Mouse (Mus musculus): Measurements from ENCODE around the gene Sap30l. TPM values are rescaled to one million over a fixed set of nuclear protein-coding genes. Genes with fewer than 3 reads are reported as not detected.

The Sap30l gene
- total RNA-seq (2022): 10 to 100 TPM; 47.2 to 59.8 (median 55.3) TPM

DNA sequence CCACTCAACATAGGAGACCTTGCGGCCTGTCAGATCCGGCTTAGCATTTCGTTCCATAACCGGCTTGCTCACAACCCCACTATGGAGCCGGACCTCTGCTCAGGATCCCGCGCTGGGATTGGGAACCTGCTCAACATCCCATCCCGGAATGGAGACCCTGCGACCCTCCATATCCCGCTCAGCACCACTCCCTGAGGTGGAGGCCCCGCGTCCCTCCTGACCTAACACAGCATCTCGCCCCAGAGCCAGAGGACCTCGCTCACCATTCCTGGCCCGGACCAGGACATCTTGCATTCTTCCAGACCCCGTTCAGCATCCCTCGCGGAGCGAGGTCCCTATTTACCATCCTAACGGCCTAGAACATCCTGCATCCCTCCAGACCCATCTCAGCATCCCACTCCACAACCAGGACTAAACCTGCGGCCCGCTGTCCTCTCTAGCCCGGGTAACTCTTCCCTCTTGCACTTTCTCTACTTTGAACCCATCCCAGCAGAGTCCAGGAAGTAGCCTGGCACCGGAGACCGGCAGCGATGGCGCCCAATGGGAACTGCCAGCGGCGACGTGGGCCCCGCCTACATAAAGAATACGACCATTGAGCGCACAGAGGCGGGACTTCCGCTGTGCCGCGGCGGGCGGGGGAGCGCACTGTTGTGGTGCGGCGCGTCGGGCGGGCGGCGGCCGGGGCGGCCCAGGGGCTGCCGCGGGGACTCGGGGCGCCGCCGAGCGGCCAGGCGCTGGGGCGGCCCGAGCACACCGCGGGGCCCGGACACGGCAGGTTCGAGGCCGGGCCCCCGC, at the start of gene Sap30l:
Gene Sap30l, plus strand, starts transcription at position 667 of the 795 bp plus-strand sequence.
- peak; percentile 94 to 95 for DNase-seq (ENCODE audit: low spot score in 2 of 2)

DNA sequence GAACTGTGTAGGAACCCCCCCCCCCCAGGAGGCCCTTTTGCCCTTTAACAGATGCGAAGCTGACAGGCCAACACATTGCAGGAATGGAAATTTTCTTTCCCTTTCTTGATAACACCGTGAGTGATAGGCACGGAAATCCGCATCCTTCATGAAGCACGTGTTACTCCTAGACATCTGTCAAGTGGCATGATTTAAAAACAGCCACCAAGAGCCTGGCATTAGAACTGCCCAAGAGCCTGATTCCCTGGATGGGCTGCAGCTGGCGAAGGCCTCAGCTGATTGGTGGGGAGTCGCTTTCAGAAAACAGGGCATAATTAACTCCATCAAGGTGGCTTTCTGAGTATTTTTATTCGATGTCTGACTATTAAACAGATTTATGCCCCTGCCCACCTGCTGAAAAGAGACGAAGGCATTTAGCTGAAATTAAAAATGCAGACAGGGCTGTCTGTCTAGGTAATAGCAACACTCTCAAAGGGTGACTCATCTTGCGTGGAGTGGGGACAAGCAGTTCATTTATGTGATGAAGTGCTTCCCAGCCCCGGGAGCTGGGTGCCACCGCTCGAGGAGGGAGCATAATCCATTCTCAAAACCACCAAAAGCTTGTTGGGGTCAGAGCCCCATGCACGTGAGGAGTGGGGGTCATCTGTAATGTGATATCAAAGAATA, 47.8 kb upstream of the Sap30l start:
- DNase-seq (ENCODE audit: low spot score in 2 of 2): no peak

DNA sequence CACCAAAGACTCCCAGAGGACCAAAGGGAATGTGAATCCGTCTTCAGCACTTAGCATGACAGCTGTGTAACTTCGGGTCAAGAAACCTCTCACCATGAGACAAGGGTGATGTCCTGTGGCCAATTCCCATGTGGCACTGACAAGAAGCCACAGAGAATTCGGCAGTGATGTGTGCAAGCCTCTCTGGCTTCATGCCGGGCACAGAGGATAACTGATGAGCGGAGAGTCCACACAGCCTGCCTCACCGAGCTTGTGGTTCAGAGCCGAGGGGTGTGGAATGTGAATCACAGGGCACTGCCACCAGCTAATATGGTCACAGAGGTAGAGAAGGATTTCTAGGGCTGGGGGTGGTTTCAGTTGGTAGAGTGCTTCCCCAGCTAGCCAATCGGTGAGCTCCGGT, 42.8 kb upstream of the Sap30l start:
- no peak for DNase-seq (ENCODE audit: low spot score in 2 of 2)

DNA sequence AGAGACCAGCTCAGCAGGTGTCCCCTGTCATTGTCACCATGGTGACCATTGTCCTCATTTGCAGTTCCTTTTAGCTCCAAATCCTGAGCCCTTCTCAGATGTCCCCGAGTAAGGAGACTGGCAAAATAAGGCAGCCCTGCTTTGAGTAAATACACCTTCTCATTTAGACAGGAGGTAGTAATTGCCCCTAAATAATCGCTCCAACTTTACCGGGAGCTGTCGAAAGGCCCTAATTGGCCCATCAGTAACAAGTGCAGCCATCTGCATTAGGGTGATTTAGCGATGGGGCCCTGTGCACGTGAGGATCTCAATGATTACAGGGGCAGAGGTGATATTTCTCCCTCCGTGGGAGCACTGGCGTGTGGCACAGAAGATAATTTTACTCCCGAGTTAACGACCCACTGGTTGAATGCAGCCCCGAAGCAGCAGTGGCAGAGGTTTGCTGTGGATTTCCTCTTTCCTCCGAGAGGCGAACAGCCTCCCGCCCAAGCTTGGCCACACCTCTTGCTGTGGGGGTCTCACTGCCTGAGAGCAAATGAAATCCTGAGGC, 40.9 kb upstream of the Sap30l start:
- DNase-seq (ENCODE audit: low spot score in 2 of 2): no peak

DNA sequence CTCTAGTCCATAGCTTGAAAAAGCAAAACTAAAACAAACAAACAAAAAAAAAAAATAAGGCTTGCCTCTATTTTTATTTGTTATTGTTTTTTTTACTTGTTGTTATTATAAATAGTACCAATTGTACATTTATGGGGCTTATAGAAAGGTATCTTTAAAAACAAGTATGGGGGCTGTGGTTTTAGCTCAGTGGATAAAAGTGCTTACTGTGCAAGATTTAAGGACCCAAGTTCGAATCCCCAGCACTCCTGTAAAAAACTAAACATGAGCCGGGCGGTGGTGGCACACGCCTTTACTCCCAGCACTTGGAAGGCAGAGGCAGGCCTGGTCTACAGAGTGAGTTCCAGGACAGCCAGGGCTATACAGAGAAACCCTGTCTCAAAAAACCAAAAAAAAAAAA, 40.1 kb upstream of the Sap30l start:
- DNase-seq (ENCODE audit: low spot score in 2 of 2): no peak

DNA sequence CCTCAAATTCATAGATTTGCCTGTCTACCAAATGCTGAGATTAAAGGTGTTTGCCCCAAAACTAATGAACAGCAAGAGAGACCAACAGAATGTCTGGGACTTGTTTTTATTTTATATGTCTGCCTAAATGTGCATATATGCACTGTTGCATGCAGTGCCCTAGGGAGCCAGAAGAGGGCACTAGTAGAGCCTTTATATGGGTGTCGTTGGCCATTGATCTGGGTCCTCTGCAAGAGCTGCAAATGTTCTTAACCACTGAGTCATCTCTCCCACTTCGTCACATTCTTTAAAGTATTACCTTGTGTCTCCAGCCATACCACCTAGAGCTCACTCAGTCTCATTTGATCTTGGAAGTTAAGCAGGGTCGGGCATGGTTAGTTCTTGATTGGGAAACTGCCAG, 37.3 kb upstream of the Sap30l start:
- no peak for DNase-seq (ENCODE audit: low spot score in 2 of 2)

DNA sequence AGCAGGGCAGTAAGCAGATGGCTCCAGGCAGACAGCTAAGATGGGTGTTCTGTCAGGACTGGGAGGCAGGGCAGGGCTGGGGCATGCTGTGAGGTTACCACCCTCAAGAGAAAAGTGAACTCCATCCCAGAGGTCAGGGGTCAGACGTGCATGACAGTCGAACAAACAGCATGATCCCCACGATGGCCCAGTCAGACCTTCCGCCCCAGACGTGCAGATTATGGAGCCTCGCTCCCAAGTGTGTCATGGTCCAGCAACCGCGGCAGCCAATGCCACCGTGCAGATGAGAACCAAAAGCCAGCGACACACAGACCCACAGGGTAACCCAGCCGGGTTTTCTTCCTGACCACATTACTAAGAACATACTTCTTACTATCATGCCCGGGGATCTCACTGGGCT, 34.8 kb upstream of the Sap30l start:
- no peak for DNase-seq (ENCODE audit: low spot score in 2 of 2)

DNA sequence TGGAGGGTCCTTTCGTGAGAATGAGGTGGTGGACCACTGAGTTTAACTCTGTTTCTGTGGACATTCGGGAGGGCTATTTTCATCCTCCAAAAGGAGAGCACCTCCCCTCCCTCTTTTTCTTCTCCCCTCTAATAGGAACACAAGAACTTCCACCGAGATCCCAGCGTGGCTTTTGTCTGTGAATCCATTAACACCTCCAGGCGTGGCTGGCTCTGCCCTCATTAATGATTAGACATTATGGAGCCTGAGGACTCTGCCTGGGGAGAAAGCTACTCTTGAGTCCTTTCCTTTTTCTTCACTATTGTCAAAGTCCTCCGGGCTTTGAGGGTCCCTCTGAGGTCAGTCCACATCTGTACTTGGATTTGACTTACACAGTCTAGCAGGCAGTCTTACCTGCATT, 34.3 kb upstream of the Sap30l start:
- DNase-seq (ENCODE audit: low spot score in 2 of 2): no peak

DNA sequence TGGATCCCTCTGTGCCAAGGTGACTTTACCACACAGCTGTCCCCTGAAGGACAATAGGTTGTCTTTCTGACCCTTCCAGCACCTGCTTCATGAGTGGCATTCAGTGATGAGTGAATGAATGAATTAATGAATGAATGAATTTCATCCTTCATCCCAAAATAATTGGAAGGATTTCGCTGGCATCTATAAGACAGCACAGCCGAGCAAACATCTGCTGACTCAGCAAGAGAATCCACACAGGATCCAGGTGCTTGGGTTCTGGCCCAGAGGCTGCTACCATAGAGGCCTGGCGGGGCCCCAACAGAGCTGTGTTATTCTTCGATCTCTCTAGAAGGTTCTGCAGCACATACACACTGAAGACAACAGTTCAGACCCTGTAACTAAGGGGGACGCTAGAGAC, 30.7 kb upstream of the Sap30l start:
- no peak for DNase-seq (ENCODE audit: low spot score in 2 of 2)

DNA sequence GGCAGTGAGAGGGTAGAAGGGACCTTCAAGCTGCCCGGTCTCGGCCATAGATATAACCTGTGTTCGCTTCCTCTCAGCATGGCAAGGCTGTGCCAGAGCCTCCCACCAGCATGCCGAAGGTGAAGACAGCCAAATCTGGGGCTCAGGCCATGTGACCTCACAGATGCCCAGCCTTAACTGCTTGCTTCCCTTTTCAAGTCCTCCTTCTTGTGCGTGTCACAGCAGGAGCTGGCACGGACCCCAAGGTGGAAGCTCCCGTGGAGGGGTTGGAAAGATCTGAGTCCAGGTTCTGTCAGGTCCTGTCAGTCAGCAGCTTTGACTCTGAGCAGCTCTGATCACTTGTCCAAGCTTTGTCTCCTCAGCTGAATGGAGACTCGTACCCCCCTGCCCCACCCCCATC, 29.8 kb upstream of the Sap30l start:
- DNase-seq (ENCODE audit: low spot score in 2 of 2): no peak

DNA sequence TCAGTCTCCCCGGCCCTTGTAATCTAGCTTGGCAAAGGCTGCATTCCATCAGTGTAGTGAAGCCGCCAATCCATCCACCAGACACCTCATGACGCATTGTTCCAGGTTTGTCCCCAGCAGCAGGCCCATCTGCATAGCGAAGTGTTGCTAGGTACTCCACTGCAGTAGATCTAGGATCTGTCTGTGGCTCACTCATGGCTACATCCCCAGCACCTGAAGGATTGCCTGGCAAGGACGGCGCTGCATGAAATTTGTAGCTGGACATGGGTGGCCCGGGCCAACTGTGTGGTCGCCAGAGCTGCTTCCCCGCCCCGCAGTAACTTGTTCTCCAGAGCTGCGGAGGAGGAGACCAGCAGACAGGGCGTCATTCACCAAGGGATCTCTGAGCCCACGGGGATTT, 28.0 kb upstream of the Sap30l start:
- DNase-seq (ENCODE audit: low spot score in 2 of 2): no peak

DNA sequence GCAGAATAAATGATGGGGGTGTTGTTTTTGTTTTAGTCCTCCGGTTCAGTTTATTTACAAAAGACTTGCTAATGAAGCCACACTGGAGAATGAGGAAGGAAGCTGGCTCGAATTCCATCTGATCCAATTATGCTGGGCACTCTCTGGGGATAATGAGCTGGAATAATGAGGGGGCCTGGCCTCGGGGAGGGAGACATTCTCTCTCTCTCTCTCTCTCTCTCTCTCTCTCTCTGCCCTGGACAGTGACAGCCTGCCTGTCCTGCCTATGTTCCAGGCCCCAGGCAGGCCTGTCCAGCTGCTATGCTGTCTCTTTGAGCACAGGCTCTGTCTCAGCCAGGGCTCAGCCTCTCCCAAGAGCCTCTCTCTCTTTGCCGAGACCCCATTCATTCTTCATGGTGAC, 27.5 kb upstream of the Sap30l start:
- no peak for DNase-seq (ENCODE audit: low spot score in 2 of 2)

DNA sequence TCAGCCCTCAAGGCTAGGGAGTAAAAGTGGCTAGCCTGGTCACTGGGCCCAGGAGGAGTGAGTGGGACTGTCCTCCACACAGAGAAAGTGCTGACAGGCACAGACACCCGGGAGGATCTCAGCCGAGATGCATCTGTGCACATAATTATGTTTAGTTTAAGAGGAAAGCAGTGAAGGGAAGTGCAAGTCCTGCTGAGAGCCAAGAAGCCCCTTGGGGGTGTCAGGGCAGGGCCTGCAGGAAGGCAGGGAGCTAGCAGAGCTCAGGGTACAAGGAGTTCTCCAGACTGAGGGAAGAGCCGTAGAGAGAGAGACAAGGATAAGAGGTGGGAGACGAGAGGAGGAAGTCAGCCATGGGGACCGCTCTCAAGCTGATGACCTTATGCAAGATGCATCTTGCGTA, 25.6 kb upstream of the Sap30l start:
- no peak for DNase-seq (ENCODE audit: low spot score in 2 of 2)

DNA sequence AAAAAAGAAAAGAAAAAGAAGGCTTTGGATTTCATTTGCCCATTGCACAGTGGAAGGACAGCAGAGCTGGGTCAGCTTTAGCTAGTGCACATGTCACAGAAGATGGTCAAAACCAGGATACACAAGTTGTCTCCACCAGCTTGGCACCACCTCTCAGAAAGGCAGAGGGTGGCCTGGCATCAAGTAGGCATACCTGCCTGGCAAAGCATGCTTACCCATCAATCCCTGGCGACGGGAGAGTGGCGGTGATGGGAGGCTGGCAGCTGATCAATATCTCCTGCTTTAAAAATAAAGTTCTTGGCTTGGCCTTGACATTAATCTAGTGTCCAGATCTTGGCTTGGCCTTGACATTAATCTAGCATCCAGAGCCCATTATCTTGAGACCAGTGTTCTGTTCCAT, 24.9 kb upstream of the Sap30l start:
- DNase-seq (ENCODE audit: low spot score in 2 of 2): no peak

DNA sequence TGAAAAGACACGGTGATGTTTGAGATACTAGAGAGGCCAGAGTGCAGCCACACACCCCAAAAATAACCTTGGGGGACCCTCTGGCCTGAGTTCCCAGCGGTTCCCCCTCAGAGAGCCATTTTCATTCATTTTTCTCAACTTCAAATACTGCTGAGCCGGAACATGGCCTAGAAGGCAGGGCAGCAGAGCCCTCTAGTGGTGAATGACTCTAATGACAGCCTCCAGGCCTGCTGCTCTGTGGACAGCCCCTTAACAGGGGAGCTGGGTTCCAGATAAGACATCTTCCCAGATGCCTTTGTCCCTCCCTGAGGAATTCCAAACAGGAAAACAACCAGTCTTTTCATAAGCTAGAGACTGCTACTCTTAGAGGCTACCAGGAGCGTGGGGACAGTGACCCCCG, 23.1 kb upstream of the Sap30l start:
- no peak for DNase-seq (ENCODE audit: low spot score in 2 of 2)

DNA sequence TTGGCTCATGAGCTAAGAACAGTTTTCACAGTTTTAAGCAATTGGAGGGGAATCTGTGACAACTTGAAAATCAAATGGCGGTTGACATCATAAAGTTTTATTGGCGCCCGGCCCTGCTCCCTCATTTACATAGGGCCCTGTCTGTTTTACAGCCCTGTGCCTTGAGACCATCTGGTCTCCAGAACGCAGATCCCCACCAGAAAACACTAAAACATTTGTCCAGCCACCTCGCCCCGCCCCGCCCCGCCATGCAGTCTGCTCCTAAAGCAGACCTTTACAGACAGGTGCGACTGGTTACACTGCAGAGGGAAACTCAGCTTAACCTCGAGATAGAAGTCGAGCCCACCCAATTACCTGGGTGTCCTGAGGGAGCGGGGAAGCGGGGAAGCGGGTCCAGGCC, 21.6 kb upstream of the Sap30l start:
- no peak for DNase-seq (ENCODE audit: low spot score in 2 of 2)

DNA sequence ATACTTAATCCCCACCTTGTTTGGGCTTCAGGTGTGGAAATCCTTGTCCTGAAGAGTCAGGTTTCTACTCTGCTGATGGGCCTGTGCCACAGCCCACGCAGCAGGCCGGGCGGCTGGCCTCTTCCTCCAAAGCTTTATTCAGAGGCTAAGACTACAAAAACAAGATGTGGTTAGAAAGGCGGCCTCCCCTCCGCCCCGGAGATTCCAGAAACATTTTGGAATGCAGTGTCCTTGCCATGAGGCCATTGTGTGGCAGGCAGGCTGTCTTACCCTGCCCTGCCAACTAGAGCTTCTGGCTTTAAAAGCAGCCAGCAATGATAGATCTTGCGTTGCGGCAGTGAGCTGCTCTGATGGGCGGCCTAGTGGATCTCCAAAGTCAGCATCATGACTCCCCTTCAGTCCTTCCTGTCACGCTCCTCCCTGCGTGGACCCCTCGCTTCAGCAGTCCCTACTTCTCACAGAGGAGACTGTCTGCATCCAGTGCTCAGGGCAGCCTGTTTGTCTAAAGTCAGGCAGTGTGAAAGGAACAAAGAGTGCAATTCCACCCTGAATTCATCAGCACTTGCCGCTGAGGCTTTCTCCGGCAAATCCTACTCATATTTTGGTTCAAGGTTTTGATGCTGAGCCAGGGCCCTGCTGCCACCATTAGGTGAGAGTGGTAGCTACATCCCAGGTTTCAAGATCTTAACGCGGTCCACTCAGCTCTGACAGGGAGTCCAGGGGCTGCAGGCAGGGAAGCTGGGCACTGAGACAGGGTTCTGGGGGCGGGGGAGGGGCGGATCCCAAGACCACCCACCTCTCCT, 14.6 kb upstream of the Sap30l start:
- DNase-seq (ENCODE audit: low spot score in 2 of 2): no peak

DNA sequence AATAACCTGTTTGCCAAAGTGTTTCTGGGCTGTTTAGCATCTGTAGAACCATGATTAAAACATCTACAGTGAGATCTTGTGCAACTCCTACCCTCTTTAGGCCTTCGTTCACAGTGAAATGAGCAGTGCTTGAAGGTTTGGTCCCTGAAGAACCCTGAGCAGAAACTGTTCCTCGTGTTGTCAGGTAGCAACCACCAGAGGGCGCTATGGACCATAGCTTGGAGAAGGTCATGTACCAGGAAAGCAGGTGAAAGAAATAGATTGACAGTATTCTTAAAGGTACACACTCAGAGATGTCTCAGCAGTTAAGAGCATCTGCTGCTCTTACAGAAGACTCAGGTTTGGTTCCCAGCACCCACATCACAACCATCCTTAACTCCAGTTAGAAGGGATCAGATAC, 13.5 kb upstream of the Sap30l start:
- DNase-seq (ENCODE audit: low spot score in 2 of 2): peak; percentile 30 to 35

DNA sequence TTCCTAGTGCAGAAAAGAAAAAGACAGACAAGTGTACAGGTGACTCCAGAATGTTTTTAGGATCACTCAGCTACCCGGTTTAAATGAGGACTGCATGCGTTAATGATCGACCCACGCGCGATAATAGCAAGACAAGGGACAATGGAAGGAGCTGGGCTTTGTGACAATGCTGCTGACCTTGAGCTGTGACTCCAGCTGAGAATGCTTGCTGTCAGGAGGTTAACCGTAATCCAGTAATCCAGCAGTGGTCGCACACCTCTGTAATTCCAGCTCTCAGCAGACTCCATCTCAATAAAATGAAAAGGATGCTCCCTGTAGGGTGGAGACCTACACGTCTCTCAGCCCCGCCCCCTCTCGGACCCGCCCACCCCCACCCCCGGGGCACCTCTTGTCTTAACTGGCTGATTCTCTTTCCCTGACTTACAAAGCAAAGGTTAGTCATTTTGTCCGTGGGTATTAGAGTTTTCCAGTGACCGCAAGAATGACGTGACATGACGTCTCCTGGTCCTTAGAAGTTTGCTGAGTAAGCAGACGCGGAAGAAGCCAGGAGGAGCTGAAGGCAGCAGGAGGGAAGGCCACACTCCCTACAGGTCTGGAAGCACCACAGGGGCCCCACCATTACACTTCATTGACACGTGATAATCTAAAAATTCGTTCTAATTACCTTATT, 10.4 kb upstream of the Sap30l start:
- no peak for DNase-seq (ENCODE audit: low spot score in 2 of 2)

DNA sequence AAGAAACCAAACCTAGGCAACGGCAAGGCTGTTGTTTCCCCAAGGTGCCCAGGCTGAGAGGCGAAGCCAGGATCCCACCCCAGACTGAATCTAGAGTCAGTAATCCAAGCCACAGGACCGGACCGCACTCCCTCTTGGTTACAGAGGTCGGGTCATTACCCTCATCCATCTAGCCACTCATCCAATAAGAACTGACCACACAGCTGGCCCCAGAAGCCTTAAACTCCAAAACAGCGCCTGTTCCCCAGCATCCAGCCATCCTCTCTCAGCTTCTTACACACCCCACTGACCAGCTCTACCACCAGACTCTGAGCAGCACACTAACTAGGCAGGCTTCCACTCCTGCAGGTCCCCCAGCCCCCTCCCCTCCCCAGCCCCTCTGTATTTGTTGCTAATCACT, 6.4 kb upstream of the Sap30l start:
- DNase-seq (ENCODE audit: low spot score in 2 of 2): no peak

DNA sequence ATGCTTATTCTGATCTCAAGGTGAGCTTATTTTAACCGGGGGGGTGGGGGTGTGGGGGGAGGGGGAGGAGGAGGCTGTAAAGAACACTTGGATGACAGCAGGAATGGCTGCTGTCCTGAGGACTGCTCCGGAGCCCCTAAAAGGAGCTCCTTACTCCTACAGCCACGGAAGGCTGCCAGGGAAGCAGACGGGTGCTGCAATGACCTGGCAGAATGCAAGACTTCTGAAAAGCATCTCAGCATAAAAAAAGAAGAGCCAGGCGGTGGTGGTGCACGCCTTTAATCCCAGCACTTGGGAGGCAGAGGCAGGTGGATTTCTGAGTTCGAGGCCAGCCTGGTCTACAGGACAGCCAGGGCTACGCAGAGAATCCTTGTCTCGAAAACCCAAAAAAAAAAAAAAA, 3.6 kb upstream of the Sap30l start:
- no peak for DNase-seq (ENCODE audit: low spot score in 2 of 2)

DNA sequence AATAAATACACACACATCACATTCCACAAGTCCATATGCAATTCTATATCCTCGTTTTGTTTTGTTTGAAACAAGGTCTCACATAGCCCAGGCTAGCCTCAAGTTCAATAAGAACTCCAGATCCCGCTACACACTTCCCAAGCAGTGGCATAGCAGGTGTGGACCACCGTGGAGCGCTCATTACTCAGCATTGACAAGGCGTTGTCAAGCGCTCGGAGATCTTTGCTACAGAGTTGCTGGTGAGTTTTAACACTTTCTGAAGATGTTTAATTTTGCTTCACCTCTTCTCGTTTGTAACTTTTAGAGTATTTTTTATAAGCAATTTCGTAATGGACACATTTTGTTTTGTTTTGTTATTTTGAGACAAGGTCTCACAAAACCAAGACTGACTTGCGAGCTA, 2.0 kb upstream of the Sap30l start:
- no peak for DNase-seq (ENCODE audit: low spot score in 2 of 2)
